Mouse (Mus musculus): ENCODE data around the gene Letmd1.

DNA sequence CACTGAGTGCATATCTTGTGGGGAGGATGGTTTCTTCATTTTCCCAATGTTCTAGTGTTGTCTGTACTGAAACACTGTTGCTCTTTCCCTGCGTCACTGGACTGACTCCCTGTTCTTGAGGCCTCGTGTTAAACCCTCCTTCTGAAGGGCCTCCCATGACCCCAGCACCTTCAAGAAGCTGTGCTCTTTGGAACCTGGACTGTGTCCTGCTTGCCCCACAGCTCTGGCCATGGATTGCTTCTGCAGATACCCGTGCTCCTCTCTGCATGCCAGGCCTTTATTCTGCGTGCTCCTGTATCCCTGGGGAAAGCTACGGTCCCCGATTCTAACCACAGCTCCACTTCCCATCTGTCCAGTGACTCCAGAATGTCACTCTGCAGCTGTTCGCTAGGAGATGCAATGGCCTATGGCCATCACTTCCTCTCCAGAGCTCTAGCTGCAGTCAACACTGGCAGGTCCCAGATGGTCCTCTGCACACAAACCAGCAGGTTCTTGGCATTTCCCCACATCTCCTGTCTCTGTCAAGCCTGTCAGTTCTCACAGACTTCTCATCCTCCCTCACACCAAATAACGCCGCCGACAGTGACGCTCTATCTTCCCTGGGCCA lies 38.8 kb upstream of the Letmd1 start:
- no peak for TF ChIP-seq GATA1 (IDR thresholded peaks at IDR 0.05; ENCODE audit: borderline replicate concordance, low read length)
- TF ChIP-seq CTCF (IDR thresholded peaks at IDR 0.05; ENCODE audit: low read depth, low read length) = no peak
- no peak for TF ChIP-seq TAL1 (conservative IDR thresholded peaks at IDR 0.05; ENCODE audit: low read depth, low read length)
- no peak for TF ChIP-seq POLR2AphosphoS5 (IDR thresholded peaks at IDR 0.05; ENCODE audit: insufficient replicate concordance, low read depth, low read length)
- TF ChIP-seq GATA2 (IDR thresholded peaks at IDR 0.05; ENCODE audit: borderline replicate concordance, low read depth, low read length) = no peak

Data from G1E (cell line).